Mouse (Mus musculus): ENCODE measurements around the gene Xlr. TPM values are rescaled to one million over a fixed set of nuclear protein-coding genes. Genes with fewer than 3 reads are reported as not detected.

Xlr gene
- total RNA-seq (2022) = 1 to 10 TPM; 1.3 to 2.1 (median 1.6) TPM

DNA sequence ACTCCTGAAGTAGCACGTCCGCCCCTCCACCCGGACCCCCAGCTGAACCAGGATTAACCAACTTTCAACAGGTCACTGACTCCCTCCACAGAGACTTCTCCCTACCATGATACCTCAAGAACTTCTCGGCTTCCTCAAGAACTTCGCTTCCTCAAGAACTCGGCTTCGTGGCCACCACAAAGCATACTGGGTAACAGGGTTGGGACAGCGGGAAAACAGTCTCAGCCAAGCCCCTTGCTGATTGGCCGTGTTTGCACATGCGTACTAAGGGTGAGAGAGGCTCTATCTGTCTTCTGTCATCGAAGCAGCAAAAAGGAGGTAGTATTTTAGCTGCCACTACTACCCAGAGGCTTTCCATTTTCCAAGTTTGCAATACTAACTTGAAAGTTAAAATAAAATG, at the start of gene Xlr:
Gene Xlr (minus strand): TSS at position 188 of the 400 bp plus-strand sequence.
- DNase-seq (ENCODE audit: low spot score) = peak; percentile 13

DNA sequence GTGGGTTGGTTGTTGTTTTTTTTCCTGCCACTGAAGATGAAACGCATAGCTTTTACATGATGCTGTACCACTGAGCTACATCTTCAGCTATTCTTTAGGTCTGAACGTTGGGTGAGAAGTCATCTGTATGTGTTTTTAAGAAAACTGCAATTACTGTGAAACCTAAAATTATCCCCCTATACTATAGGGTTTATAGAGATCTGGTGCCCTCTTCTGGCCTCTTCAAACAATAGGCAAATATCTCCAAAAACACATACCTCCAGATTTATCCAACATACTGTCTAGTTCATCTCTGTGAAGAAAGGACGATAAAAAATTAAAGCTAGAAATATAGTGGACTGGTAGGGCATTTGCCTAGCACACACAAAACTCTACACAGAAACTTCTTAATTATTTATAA, 1.6 kb upstream of the Xlr start:
- DNase-seq (ENCODE audit: low spot score) = no peak

DNA sequence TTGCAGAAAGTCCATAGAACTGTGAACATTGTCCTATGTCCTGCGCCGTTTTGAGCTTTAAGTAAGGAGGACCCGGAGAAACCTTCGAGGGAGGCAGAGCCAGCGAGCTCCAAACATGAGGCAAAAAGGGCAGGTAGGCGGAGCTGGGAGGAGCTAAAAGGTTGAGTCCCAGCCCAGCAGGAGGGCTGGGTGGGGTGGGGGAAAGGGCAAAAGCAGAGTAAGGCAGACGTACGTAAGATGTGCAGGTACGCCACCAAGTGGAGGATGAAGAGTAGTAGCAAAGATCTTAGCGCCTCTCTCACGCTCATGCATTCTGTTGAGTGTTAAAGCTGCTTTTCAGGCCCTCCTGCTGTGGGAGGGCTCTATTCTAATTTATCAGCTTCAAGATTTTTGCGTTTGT, 21.2 kb downstream of the Xlr start, which contains the start of gene Zfp36l3:
Gene Zfp36l3 (minus strand): TSS at position 119 of the 400 bp plus-strand sequence.
- DNase-seq (ENCODE audit: low spot score) = no peak

DNA sequence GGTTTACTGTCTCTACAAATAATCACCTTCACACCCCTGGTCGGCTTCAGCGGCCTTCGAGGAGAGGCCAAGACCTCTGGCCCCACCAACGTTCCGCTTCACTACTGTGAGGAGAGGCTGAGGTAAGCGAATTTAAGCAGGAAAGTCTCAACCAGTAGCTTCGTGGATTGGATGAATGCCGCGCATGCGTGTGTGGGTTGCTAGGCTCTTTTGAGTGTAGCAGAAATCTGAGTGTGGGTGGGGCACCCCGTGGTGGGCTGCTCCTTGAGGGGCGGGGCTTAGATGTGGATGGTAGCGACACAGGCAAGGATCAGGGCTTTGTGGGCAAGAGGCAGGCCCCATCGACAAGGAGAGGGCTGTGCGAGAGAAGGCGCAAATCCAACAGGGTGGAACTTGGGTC, 39.8 kb downstream of the Xlr start, which contains the start of gene 1700013H16Rik:
Gene 1700013H16Rik (minus strand): TSS at position 96 of the 400 bp plus-strand sequence.
- DNase-seq (ENCODE audit: low spot score) = no peak

DNA sequence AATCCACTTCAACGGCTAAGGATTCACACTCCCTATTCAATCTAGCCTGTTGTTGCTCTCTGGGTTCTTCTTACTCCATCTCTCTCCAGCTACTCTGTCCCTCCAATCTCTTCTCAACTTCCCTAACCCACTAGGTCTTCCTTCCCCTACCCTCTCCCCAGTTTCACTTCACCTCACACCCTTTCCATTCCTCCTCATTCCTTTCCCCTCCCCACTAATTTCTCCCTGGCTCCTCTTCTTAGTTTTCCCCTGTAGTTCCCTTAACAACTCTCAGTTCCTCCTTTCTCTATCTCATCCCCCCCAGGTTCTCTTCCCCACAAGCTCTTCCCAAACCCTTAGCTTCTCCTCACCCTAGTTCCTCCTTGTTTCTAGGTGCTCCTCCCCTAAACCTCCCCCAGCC, 44.7 kb downstream of the Xlr start:
- DNase-seq (ENCODE audit: low spot score) = no peak

DNA sequence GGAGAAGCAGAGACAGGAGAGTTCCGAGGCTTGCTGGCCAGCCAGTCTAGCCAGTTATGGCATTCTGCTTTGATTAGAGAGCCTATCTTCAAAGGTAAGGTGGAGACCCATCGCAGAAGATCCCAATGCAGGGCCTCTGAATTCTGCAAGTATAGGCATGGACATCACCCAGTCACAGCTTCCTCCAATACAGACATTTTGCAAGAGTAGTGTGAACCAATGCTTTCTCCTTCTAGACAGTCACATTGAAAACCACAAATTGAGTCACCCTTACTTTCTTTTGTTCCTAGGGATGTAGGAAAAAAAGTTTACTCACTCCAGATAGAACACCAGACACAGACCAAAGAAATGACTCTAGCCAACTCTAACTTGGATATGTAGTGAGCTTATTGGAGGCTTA, 68.5 kb downstream of the Xlr start:
- DNase-seq (ENCODE audit: low spot score) = no peak

Other genes starting within 250 kb of the Xlr start
- gene Rtl8c, start 189.7 kb downstream of the Xlr start, total RNA-seq (2022) = 10 to 100 TPM; 15.6 to 25.5 (median 19.3) TPM
- gene Gm14597, start 188.7 kb downstream of the Xlr start, total RNA-seq (2022) = not detected
- gene Rtl8a, start 154.0 kb downstream of the Xlr start, total RNA-seq (2022) = 100 to 1,000 TPM; 123 to 154 (median 145) TPM
- gene Rtl8b, start 127.3 kb downstream of the Xlr start, total RNA-seq (2022) = 100 to 1,000 TPM in 1 of 4 experiments, 10 to 100 TPM in 3; 67.6 to 113 (median 90.3) TPM
- gene 4930502E18Rik, start 72.9 kb downstream of the Xlr start, total RNA-seq (2022) = not detected
- not detected for gene 1700013H16Rik, start 39.9 kb downstream of the Xlr start, total RNA-seq (2022)
- gene Zfp36l3, start 21.3 kb downstream of the Xlr start, total RNA-seq (2022) = not detected